Mouse (Mus musculus): ENCODE data around the gene Litaf. TPM values are rescaled to one million over a fixed set of nuclear protein-coding genes. Genes with fewer than 3 reads are reported as not detected.

The Litaf gene
- polyA plus RNA-seq, 1 experiment, result 472 TPM

DNA sequence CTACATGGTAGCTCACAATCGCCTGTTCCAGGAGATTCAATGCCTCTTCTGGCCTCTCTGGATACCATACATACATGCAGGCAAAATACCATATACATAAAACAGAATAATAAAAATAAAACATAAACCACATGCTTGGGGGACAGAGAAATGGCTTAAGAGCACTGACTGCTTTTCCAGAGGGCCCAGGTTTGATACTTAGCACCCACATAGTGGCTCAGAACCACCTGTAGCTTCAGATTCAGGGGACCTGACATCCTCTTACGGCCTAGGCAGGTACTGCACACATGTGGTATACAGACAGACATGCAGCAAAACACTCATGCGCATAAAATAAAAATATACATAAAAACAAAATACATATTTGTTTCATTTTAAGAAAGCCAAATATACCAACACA lies 20.3 kb upstream of the Litaf start:
- no peak overlapping the region for H3K4me3 ChIP-seq (replicated peaks)
- H3K4me1 ChIP-seq, result peaks cover 66% of the 10 kb centered on the region
- no peak for TF ChIP-seq GATA1 (IDR thresholded peaks at IDR 0.05; ENCODE audit: borderline replicate concordance, low read length)
- no peak for TF ChIP-seq FLI1 (IDR thresholded peaks at IDR 0.05; ENCODE audit: low read length)
- H3K27me3 ChIP-seq (replicated peaks), result no peaks in the 10 kb centered on the region
- no peaks in the 10 kb centered on the region for H3K9me3 ChIP-seq
- H3K36me3 ChIP-seq (replicated peaks; ENCODE audit: low read length), result peaks cover 99% of the 10 kb centered on the region

DNA sequence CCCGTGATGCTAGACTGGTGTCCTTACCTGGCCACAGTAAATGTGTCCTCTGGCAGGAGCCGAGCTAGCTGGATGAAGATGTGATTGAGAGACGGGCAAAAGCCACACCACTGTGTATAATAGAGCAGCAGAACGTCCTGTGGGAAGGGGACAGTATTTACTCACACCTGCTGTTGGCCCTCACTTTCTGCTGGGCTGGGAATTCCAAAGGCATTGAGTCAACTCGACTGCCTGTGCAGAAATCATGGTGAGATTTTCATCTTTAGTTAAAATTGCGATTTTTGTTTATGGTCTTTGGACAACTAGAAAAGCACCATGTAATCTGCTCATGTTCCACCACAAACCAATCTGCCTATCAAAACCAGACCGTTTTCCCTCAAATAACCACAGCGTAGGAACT lies 18.2 kb upstream of the Litaf start:
- H3K9me3 ChIP-seq, result no peaks in the 10 kb centered on the region
- peaks cover 99% of the 10 kb centered on the region for H3K36me3 ChIP-seq (replicated peaks; ENCODE audit: low read length)
- H3K4me1 ChIP-seq, result peaks cover 57% of the 10 kb centered on the region
- H3K27me3 ChIP-seq (replicated peaks), result no peaks in the 10 kb centered on the region
- no peak overlapping the region for H3K4me3 ChIP-seq (replicated peaks)
- TF ChIP-seq GATA1 (IDR thresholded peaks at IDR 0.05; ENCODE audit: borderline replicate concordance, low read length), result no peak
- no peak for TF ChIP-seq FLI1 (IDR thresholded peaks at IDR 0.05; ENCODE audit: low read length)

DNA sequence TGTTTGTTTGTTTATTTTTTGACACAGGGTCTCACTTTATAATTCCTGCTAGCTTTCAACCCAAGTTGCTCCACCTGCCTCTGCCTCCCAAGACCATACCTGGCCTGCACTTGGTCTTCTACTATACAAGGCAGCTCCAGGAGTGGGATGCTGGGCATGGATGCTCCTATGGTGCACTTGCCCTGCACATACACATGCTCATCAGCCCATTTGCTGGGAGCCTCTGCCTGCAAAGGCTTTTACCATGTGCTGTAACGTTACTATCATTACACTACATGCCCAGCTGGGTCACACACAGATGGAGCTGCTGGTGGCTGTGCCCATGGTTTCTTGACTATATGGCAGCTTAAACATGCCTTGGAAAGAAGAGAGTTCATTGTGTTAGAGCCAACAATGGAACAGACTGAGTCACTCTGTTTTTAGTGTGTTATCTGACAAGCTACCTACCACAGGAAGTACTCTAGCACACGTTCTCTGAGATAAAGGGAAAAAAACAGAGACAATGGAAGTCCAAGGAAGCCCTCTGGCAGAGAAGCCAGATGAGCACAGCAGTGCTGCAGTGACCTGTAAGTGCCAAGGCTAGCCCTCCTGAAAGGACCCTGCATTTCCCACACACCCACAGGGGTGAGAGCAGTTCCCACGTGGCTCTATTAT lies 12.4 kb upstream of the Litaf start:
- Histone ChIP-seq H3K4me1 (peaks cover 67% of the 10 kb centered on the region), H3K9me3 (no peaks in the 10 kb centered on the region), H3K4me3 (replicated peaks) (peak overlapping the region; percentile 86), H3K27me3 (replicated peaks) (no peaks in the 10 kb centered on the region), H3K36me3 (replicated peaks; ENCODE audit: low read length) (peaks cover 99% of the 10 kb centered on the region)
- TF ChIP-seq FLI1 (IDR thresholded peaks at IDR 0.05; ENCODE audit: low read length), result no peak; the same call in 1 of the 2 replicates
- peak; percentile 86; the same call in 2 of the 3 replicates for TF ChIP-seq GATA1 (IDR thresholded peaks at IDR 0.05; ENCODE audit: borderline replicate concordance, low read length)

DNA sequence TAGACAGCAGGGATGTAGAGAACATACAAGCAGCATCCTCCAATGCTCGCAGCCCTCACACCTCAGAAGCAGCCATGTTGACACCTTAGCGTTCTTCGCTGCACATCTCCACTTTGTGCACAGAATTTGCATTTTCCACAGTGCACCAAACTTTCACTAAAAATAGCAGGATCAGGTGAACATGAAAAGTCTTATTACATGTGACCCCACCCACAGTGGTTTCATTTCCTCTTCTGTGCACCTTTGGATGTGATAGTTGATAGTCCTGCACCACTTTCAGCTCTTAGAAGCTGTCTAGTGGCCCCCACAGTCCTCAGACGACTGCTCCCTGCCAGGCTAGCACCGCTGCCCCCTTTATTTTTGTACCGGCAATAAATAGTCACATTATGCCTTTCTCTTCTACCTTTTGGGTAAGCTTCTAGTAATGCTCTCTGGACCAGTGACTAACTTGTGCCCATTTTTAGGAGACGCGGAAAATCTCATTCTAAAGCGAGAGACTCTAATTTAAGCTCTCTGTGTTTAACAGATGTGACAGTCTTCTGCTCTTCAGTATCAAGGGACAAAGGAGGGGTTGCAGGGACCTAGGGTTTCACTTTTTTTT lies 11.7 kb upstream of the Litaf start:
- H3K36me3 ChIP-seq (replicated peaks; ENCODE audit: low read length), result peaks cover 98% of the 10 kb centered on the region

DNA sequence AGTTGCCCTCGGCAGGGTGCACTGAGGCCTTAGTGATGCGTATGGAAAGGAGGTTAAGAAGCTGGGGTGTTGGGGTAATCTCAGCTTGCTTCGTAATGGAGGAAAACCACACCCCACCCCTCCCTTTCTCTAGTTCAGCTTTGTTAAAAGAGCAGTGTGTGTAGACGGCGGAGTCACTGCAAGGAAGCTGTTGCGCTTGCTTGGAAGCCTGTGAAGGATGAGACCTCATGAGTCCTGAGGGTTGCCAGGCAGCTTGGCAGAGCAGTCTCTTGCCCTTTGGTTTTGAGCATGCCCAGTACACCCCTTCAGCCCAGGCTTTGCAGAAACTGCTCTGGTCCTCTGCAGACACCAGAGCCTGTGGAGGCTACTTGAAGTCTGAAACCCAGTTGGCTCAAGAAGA lies 7.1 kb upstream of the Litaf start:
- H3K36me3 ChIP-seq (replicated peaks; ENCODE audit: low read length), result peaks cover 89% of the 10 kb centered on the region

More for the DNA sequence above, 11.7 kb upstream of the Litaf start:
- Histone ChIP-seq H3K4me1 (peaks cover 68% of the 10 kb centered on the region), H3K9me3 (no peaks in the 10 kb centered on the region), H3K27me3 (replicated peaks) (no peaks in the 10 kb centered on the region), H3K4me3 (replicated peaks) (peak overlapping the region; percentile 72)
- no peak for TF ChIP-seq GATA1 (IDR thresholded peaks at IDR 0.05; ENCODE audit: borderline replicate concordance, low read length)
- no peak for TF ChIP-seq FLI1 (IDR thresholded peaks at IDR 0.05; ENCODE audit: low read length)

DNA sequence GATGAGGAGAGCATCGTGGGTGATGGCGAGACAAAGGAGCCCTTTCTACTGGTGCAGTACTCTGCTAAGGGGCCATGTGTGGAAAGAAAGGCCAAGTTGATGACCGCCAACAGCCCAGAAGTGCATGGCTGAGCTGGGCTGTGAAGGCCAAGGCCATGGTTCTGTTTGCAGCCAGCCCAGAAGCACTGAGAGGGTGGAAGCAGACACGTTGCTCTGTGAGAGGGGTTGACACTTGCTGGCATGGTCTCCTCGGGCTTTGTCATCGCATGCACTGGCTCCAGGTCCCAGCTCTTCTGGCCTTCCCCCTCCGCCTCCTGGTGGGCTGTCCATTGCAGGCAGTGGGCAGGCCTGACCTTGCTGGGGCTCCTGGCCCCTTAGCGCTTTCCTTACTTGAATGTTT lies 6.5 kb upstream of the Litaf start:
- peaks cover 85% of the 10 kb centered on the region for H3K4me1 ChIP-seq
- H3K36me3 ChIP-seq (replicated peaks; ENCODE audit: low read length), result peaks cover 87% of the 10 kb centered on the region
- no peak for TF ChIP-seq GATA1 (IDR thresholded peaks at IDR 0.05; ENCODE audit: borderline replicate concordance, low read length)
- no peak for TF ChIP-seq FLI1 (IDR thresholded peaks at IDR 0.05; ENCODE audit: low read length)
- H3K9me3 ChIP-seq, result no peaks in the 10 kb centered on the region
- H3K27me3 ChIP-seq (replicated peaks), result peaks cover 10% of the 10 kb centered on the region
- no peak overlapping the region for H3K4me3 ChIP-seq (replicated peaks)

More for the DNA sequence above, 7.1 kb upstream of the Litaf start:
- peaks cover 4% of the 10 kb centered on the region for H3K27me3 ChIP-seq (replicated peaks)
- TF ChIP-seq FLI1 (IDR thresholded peaks at IDR 0.05; ENCODE audit: low read length) (no peak), GATA1 (IDR thresholded peaks at IDR 0.05; ENCODE audit: borderline replicate concordance, low read length) (no peak)
- H3K4me3 ChIP-seq (replicated peaks), result no peak overlapping the region
- peaks cover 85% of the 10 kb centered on the region for H3K4me1 ChIP-seq
- no peaks in the 10 kb centered on the region for H3K9me3 ChIP-seq

DNA sequence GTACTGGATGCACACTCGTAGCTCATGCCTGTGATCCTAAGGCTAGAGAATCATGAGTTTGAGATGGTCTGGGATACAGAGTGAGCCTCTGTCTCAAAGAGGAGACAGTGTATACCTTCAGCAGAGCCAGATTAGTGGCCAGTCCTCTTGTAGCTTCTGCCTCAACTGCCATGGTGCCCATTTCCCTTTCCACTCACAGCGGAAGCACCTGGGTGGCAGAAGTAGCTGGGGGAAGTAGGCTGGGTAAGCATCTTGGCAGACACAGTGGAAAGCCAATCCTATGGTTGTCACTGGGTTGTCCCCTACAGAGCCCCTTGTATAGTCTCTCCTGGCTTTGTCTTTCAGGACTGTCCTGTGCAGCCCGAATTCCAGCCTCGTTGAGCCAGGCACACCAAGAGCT lies 5.9 kb upstream of the Litaf start:
- Histone ChIP-seq H3K9me3 (no peaks in the 10 kb centered on the region), H3K4me3 (replicated peaks) (no peak overlapping the region), H3K36me3 (replicated peaks; ENCODE audit: low read length) (peaks cover 82% of the 10 kb centered on the region), H3K27me3 (replicated peaks) (peaks cover 12% of the 10 kb centered on the region), H3K4me1 (peaks cover 88% of the 10 kb centered on the region)
- TF ChIP-seq FLI1 (IDR thresholded peaks at IDR 0.05; ENCODE audit: low read length) (no peak), GATA1 (IDR thresholded peaks at IDR 0.05; ENCODE audit: borderline replicate concordance, low read length) (no peak)

DNA sequence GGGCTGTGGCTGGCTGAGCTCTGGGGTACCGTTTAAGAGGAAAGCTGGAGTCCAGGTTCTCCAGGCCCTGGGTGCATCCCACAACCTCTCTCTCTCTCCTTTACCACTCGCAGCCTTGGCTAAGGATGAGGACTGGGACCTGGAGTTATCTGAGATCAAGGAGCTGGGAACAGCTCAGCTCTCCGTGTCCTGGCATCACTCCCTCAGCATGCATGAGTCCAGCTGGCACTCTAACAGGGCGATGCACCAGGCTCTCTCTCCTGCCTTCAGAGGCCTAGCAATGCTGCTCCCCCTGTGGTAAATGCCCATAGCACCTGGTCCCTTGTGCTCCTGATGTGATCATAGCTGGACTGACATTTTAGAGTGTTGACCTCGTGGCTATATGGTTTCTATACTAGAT lies 5.2 kb upstream of the Litaf start:
- peaks cover 16% of the 10 kb centered on the region for H3K27me3 ChIP-seq (replicated peaks)
- peaks cover 74% of the 10 kb centered on the region for H3K36me3 ChIP-seq (replicated peaks; ENCODE audit: low read length)
- H3K4me3 ChIP-seq (replicated peaks), result no peak overlapping the region
- TF ChIP-seq FLI1 (IDR thresholded peaks at IDR 0.05; ENCODE audit: low read length) (no peak), GATA1 (IDR thresholded peaks at IDR 0.05; ENCODE audit: borderline replicate concordance, low read length) (no peak)
- H3K4me1 ChIP-seq, result peaks cover 91% of the 10 kb centered on the region
- H3K9me3 ChIP-seq, result no peaks in the 10 kb centered on the region

- Histone ChIP-seq H3K36me3 (replicated peaks; ENCODE audit: low read length) (peaks cover 61% of the 10 kb centered on the region), H3K27me3 (replicated peaks) (peaks cover 17% of the 10 kb centered on the region), H3K4me3 (replicated peaks) (peak overlapping the region; percentile 83), H3K9me3 (no peaks in the 10 kb centered on the region), H3K4me1 (peaks cover 91% of the 10 kb centered on the region)
- TF ChIP-seq FLI1 (IDR thresholded peaks at IDR 0.05; ENCODE audit: low read length) (no peak), GATA1 (IDR thresholded peaks at IDR 0.05; ENCODE audit: borderline replicate concordance, low read length) (no peak)
Observed at GRCm38 (mm10) chr16:11069710-11070420, 3.9 kb upstream of the Litaf start.

DNA sequence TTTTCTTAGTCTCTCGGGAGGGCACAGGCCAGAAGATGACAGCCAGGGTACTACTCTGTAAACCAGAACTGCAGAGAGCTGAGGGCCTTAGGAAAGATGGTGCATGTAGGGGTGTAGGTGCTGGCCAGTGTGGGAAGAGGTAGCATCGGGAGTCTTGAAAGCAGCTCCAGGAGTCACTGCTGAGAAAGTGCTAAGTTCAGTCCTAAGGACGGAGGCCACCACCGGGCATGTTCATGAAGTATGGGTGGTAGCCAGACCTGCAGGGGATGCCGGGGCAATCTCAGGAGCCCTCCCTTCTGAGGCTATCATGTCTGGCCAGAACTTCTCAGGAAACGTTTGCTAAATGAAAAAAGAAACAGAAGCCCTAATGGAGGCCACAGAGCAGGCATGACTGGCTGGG lies 3.3 kb upstream of the Litaf start:
- Histone ChIP-seq H3K9me3 (no peaks in the 10 kb centered on the region), H3K27me3 (replicated peaks) (peaks cover 21% of the 10 kb centered on the region), H3K4me1 (peaks cover 96% of the 10 kb centered on the region), H3K36me3 (replicated peaks; ENCODE audit: low read length) (peaks cover 55% of the 10 kb centered on the region), H3K4me3 (replicated peaks) (peak overlapping the region; percentile 83)
- no peak for TF ChIP-seq GATA1 (IDR thresholded peaks at IDR 0.05; ENCODE audit: borderline replicate concordance, low read length)
- TF ChIP-seq FLI1 (IDR thresholded peaks at IDR 0.05; ENCODE audit: low read length), result no peak
